In the genomic region with DNA sequence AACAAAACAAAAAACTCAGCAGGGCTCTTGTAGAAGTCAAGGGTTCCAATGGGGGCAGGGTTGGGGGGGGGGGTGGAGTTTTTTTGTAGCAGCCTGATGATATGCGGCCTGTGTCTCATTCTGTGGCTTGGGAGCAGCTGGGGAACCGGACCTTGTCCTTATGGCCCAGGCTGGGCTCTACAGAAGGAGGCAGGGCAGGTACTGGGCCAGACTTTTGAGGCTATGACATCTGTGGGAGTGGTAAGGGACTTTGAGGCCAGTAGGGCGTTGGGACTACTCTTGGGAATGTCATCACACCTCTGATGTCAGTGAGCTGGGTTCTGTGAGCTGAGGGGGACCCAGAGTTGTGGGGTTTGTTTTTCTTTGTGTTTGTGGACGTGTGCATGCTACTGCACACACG, we compare ENCODE assay signal across 9 mouse cellular contexts.
DNase-seq lines count a peak whose midpoint lies in the region; ATAC-seq and TF ChIP-seq lines count a peak whose summit lies in the region.
"Had no signal": no experiment of that assay in that cellular context is flagged by ENCODE, and none has a peak within 500 bp of the region (broad histone marks: within the 10 kb centered on the region; RNA-seq: fewer than 3 reads in every experiment).

No protein-coding gene starts in this region.

- no peak overlapping the region for H3K9ac ChIP-seq in limb, embryonic 13.5 days
- H3K9ac ChIP-seq in hindbrain, embryonic 13.5 days = 0 out of 2 replicates have a peak overlapping the region, but pooled peaks have one; percentile 98
- H3K9ac ChIP-seq in midbrain, postnatal 0 days (replicated peaks; ENCODE audit: low read length, poor library complexity, severe bottlenecking) = no peak overlapping the region

- TF ChIP-seq CTCF in midbrain, postnatal 0 days (IDR thresholded peaks at IDR 0.05) = no peak

- H3K36me3 ChIP-seq in heart, embryonic 10.5 days = no peaks in the 10 kb centered on the region
- H3K36me3 ChIP-seq in limb, embryonic 13.5 days = no peaks in the 10 kb centered on the region
- H3K36me3 ChIP-seq in limb, embryonic 10.5 days = no peaks in the 10 kb centered on the region; the same call in 1 of the 2 replicates
- no peaks in the 10 kb centered on the region for H3K36me3 ChIP-seq in hindbrain, embryonic 13.5 days
- H3K36me3 ChIP-seq in midbrain, postnatal 0 days (ENCODE audit: insufficient read depth, low read length) = no peaks in the 10 kb centered on the region

- no peak overlapping the region for H3K4me3 ChIP-seq in heart, embryonic 10.5 days
- no peak overlapping the region for H3K4me3 ChIP-seq in limb, embryonic 13.5 days
- H3K4me3 ChIP-seq in limb, embryonic 10.5 days = no peak overlapping the region
- H3K4me3 ChIP-seq in hindbrain, embryonic 13.5 days = 0 out of 2 replicates have a peak overlapping the region, but pooled peaks have one; percentile 23
- no peak overlapping the region for H3K4me3 ChIP-seq in midbrain, postnatal 0 days (ENCODE audit: low read depth, low read length)

- H3K27ac ChIP-seq in heart, embryonic 10.5 days = peak overlapping the region; percentile 84; the same call in 1 of the 2 replicates
- peak overlapping the region; percentile 33; the same call in 1 of the 2 replicates for H3K27ac ChIP-seq in limb, embryonic 13.5 days
- H3K27ac ChIP-seq in limb, embryonic 10.5 days = no peak overlapping the region
- H3K27ac ChIP-seq in hindbrain, embryonic 13.5 days = peak overlapping the region; percentile 72; the same call in 1 of the 2 replicates
- peak overlapping the region; percentile 51; the same call in 1 of the 2 replicates for H3K27ac ChIP-seq in midbrain, postnatal 0 days (ENCODE audit: low read depth, low read length)

- peaks cover 98% of the 10 kb centered on the region for H3K4me1 ChIP-seq in heart, embryonic 10.5 days
- H3K4me1 ChIP-seq in limb, embryonic 13.5 days = peaks cover 86% of the 10 kb centered on the region
- H3K4me1 ChIP-seq in limb, embryonic 10.5 days = peaks cover 93% of the 10 kb centered on the region
- H3K4me1 ChIP-seq in hindbrain, embryonic 13.5 days (replicated peaks) = peaks cover 98% of the 10 kb centered on the region
- peaks cover 62% of the 10 kb centered on the region for H3K4me1 ChIP-seq in midbrain, postnatal 0 days (ENCODE audit: insufficient read depth, low read length)

- H3K4me2 ChIP-seq in limb, embryonic 13.5 days (replicated peaks) = peak overlapping the region; percentile 25; the same call in 1 of the 2 replicates
- peak overlapping the region; percentile 94 for H3K4me2 ChIP-seq in hindbrain, embryonic 13.5 days
- peak overlapping the region; percentile 97 for H3K4me2 ChIP-seq in midbrain, postnatal 0 days (ENCODE audit: low read depth, low read length, poor library complexity, severe bottlenecking)

- no peak for ATAC-seq in limb, embryonic 13.5 days (ENCODE audit: low FRiP score, low read depth)
- ATAC-seq in hindbrain, embryonic 13.5 days (ENCODE audit: low FRiP score) = no peak
- no peak for ATAC-seq in midbrain, postnatal 0 days (ENCODE audit: low FRiP score)

- H3K9me3 ChIP-seq in heart, embryonic 10.5 days = no peaks in the 10 kb centered on the region
- no peaks in the 10 kb centered on the region for H3K9me3 ChIP-seq in limb, embryonic 13.5 days
- H3K9me3 ChIP-seq in limb, embryonic 10.5 days (replicated peaks) = no peaks in the 10 kb centered on the region
- H3K9me3 ChIP-seq in hindbrain, embryonic 13.5 days = no peaks in the 10 kb centered on the region
- no peaks in the 10 kb centered on the region for H3K9me3 ChIP-seq in midbrain, postnatal 0 days (ENCODE audit: low read length)

- intact Hi-C loops in heart, postnatal 36 days (cut with DNase I) = no loop called here

- no peaks in the 10 kb centered on the region for H3K27me3 ChIP-seq in heart, embryonic 10.5 days (ENCODE audit: insufficient read depth, poor library complexity, severe bottlenecking)
- peaks cover 23% of the 10 kb centered on the region for H3K27me3 ChIP-seq in limb, embryonic 13.5 days
- peaks cover 15% of the 10 kb centered on the region for H3K27me3 ChIP-seq in limb, embryonic 10.5 days (ENCODE audit: low read depth, poor library complexity, severe bottlenecking)
- H3K27me3 ChIP-seq in hindbrain, embryonic 13.5 days = no peaks in the 10 kb centered on the region
- H3K27me3 ChIP-seq in midbrain, postnatal 0 days (ENCODE audit: insufficient read depth, low read length) = no peaks in the 10 kb centered on the region

- DNase-seq in heart, embryonic 10.5 days (ENCODE audit: low spot score) = no peak
- no peak for DNase-seq in heart, postnatal 36 days
- DNase-seq in limb, embryonic 10.5 days (ENCODE audit: low spot score) = no peak
- DNase-seq in midbrain, postnatal 0 days (ENCODE audit: low spot score) = no peak
- DNase-seq in cerebellum, adult 9-11 months = no peak
- no peak for DNase-seq in ovary, postnatal 36 days (ENCODE audit: low spot score)
- DNase-seq: thymus, postnatal 25 days had no signal

- WGBS in heart, embryonic 10.5 days = 65% methylated on average over 5 of the region's 5 CpGs
- 72% methylated on average over 5 of the region's 5 CpGs for WGBS in limb, embryonic 13.5 days
- WGBS in limb, embryonic 10.5 days = 75% methylated on average over 5 of the region's 5 CpGs
- WGBS in hindbrain, embryonic 13.5 days = 52% methylated on average over 5 of the region's 5 CpGs
- 73% methylated on average over 5 of the region's 5 CpGs for WGBS in midbrain, postnatal 0 days

Comparison
In these comparisons a context has a peak if more than half of its experiments do, and no peak if none do; other contexts are left out.
1. H3K4me2 ChIP-seq: peak in every context shown above with its lines; median percentile 97 in midbrain, postnatal 0 days; 94 in hindbrain, embryonic 13.5 days; 25 in limb, embryonic 13.5 days.